Mouse (Mus musculus) urinary bladder, postnatal 36 days (tissue): ENCODE measurements at regions not wholly inside any gene's neighbourhood (a gene's known extent, or its start where the extent isn't known, plus 50 kb on each side); places are given as distances from the start of the nearest gene placed in this dataset.
"Not testable (repeated sequence)": the region's sequence is repeated elsewhere in the genome, so short reads cannot be mapped to it uniquely, and the experiment has no call there.

Experiments used
- DNase-seq, 2 experiments: peaks; one replicate each; pipeline ENCODE4 v3.0.0; 2022; ENCODE audit warnings: low spot score in 2 of 2, mixed read lengths in 1 of 2

DNA sequence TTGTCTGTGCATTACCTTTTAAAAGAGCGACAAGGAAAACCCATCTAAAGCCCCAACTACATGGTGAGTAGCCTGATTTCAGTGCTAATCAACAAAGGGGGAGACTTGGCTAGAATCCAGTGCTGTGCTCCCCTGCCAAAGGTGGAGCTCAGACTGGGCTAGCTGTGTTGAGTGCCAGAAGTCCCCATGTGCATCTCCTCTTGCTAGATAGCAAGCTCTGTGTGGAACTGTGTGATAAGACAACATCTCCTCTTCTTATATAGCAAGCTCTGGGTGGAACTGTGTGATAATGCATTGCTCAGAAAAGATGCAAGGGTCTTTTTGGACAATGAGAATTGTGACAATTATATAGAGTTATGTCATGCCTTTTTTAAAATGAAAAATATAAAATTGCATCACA is 741.4 kb downstream of the Adam6a start:
- DNase-seq = no peak

DNA sequence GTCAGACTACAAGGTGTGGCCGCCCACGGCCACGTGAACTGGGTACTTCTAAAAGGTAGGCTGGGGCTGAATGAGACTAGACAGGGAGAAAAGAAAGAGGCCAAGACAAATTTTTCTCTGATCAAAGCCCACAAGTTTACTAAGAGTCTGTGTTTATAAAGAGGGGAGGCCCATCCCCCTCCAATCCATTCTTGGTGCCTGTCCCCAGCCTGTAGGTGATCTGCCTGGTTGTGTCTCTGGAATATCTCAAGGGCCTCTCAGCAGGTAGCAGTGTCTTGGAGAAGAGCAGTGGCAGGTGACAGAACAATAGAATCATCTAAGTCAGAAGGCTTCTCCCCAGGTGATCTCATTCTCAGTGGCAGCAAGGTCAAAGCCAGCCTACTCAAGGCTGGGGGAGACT is 743.3 kb downstream of the Adam6a start:
- DNase-seq = no peak

DNA sequence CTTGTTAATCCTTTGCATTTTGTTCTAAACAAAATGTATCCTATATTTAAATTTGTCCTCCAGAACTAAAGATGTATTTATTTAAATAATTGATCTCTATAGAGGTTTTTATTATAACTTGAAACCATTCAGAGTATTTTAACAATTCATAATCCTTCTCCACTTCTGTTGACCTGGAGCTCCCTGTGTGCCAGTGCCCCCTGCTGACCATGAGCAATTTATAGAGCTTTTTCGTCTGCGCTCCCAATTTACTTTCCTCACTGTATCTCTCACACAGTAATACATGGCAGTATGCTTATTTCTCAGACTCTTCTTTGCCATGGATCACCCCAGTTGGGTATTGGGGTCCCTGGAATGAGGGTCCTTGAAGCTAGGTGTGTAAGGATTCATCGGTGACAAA is 747.4 kb downstream of the Adam6a start:
- DNase-seq = no peak

DNA sequence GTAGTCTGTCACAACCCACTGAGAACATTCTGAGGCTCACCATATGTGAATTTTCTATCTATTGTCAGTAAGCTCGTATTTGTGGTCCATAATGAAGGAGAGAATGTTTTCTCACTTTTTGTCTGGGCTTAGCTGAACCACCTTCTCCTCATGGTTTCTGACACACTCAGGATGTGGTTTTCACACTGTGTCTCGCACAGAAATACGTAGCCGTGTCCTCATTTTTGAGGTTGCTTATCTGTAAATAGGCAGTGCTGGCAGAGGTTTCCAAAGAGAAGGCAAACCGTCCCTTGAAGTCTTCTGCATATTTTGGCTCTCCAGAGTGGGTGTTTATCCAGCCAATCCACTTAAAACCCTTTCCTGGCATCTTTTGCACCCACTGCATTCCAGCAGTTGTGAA is 756.1 kb downstream of the Adam6a start:
- no peak for DNase-seq

DNA sequence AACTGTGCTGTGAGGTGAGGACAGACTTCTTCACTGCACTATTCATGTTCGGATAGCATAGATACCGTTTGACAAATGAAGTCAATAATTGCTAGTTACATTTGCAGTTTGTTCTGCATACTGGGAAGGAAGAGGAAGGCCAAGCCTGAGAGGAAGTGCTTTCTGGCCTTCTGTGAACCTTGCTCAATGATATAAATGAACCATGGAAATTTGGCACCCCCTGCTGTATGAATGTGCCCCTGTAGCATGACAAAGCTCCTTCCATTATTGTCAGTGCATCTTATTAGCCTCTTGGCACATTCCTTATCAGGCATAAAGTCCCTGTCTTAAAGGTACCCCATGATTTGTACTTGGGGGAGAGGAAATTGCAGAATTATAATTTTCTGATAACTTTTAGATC is 758.0 kb downstream of the Adam6a start:
- no peak for DNase-seq

DNA sequence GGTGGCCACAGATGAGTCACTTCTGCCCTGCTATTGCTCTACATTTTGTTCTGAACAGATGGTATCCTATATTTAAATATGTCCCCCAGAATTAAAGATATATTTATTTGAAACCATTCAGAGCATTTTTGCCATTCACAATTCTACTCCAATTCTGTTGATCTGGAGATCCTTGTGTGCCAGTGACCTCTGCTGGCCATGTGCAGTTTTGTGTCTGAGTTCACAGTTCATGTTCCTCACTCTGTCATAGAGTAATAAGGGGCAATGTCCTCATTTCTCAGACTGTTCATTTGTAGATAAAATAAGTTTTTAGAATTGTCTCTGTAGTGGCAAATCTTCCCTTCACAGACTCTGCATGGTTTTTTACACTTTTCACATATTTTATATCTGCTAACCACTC is 788.8 kb downstream of the Adam6a start:
- DNase-seq = no peak

DNA sequence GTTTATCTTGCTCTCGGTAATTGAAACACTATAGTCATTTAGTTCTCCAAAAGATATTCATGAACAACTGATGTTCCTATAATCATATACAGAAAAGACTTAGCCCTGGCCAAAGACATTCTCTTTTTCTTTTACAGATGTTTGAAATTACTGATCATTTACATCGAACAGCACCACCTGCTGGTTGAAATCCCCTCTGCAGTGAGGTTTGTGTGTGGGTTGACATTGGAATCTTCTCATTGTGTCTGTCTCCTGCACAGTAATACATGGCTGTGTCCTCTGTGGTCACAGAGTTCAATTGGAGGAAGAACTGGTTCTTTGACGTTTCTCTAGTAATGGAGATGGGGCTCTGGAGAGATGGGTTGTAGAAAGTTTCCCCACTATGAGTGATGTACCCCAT is 822.6 kb downstream of the Adam6a start:
- no peak for DNase-seq

DNA sequence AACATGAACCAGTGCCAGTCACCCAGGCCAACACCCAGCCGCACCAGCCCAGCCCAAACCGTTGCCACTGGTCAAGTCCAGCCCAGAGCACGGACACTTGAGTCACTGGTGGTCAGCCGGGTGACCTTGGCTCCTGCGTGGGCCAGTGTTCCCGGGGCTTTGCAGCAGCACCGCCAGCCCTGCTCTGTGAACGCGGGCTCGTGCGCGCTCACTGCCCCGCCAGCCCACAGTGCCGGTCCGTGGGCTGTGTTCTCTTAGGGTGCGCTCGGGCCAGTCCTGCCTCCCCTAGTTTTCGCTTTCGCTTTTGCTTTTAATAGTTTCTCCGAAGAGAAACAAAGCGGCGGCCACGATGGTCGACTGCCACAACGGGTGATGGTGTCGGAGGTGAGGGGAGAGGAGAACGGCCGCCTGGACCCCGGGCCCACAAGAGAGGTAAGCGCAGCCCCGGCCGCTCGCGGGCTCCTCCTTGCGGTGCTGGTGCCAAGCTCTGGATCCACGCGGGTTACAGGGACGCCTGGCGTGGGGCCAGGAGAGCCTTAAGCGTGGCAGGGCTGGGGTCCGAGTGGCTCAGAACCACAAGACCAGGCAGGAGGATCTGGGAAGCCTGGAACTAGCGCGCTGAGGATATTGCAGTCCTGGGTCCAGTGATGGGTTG is 835.1 kb downstream of the Adam6a start:
- DNase-seq = peak; percentile 1 to 5

DNA sequence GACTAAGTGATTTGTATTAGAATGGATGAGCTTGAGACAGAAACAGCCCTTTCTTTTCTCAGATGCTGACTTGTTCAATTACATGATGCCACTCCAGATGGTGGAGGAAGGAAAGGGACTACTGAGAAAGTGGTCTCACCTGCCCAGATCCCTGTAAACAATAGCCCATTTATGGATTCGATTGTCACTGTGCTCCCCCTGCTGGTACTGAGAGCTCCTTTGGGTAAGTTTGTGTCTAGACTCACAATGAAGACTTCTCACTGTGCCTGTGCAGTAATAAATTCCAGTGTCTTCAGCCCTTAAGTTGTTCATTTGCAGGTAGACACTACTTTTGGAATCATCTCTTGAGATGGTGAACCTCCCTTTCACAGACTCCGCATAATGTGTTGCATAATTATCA is 847.7 kb downstream of the Adam6a start:
- DNase-seq = no peak

DNA sequence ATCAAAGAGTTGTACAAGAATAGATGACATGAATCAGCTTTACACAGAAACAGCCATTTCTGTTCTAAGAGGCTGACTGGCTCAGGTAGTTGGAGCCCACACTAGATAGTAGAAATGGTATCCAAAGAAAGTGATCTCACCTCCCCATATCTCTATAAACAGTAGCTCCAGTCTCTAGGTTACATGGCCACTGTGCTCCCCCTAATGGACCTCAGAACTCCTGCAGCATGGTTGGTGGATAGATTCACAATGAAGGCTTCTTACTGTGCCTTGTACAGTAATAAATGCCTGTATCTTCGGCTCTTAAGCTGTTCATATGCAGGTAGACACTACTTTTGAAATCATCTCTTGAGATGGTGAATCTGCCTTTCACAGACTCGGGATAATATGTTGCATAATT is 862.5 kb downstream of the Adam6a start:
- no peak for DNase-seq

DNA sequence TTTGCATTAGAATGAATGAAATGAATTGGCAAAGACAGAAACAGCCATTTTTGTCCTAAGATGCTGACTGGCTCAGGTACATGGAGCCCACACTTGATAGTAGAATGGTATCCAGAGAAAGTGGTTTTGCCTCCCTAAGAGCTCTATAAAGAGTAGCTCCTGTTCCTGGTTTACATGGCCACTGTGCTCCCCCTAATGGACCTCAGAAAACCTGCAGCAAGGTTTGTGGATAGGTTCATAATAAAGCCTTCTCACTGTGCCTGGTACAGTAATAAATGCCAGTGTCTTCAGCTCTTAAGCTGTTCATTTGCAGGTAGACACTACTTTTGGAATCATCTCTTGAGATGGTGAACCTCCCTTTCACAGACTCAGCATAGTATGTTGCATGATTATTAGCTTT is 890.8 kb downstream of the Adam6a start:
- no peak for DNase-seq

DNA sequence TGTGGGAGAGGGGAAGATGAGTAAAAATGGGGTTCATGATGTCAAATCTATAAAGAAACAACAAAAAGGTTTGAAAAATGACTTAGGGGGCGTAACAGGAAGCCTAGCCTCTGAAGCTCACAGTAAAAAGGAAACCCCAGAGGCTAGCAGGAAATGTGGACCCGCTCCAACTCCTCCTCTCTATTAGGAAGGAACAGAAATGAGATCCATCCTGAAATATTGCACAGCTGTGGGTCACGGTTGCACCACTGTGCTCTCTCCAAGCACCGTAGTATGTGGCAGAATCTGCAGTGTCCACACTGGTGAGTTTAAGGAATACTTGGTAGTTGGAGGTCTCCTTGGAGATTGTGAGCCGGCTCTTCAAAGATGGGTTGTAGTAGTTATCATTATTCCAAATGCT is 918.3 kb downstream of the Adam6a start:
- DNase-seq = no peak

DNA sequence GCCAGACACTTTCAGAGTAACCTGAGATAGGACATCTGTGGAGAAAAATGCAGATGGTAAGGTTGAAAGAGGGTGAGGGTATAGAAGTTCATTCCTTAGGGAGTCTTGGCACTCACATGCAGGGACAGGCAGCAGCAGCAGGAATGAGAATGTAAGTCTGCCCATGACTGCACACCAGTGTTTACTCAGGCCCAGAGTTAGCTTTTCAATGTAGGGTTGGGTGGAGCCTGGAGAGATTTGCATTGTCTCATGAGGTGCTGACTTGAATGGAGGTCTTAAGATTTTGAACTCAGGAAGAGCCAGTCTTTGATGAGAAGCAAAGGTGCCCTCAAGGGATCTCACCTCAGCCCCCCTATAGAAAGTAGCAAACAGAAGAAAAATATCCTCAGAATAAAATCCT is 918.9 kb downstream of the Adam6a start:
- DNase-seq = no peak

DNA sequence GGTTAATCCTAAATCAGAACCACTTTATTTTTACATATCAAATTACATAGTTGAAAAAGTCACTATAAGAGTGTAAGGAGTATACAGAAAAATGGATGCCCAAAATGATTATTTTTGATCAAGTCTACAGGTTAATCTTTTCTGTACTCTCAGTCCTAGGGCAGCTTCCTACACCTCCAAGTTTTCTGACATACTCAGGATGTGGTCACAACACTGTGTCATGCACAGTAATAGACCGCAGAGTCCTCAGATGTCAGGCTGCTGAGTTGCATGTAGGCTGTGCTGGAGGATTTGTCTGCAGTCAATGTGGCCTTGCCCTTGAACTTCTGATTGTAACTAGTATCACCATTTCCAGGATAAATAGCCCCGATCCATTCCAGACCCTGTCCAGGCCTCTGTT is 925.1 kb downstream of the Adam6a start:
- no peak for DNase-seq

DNA sequence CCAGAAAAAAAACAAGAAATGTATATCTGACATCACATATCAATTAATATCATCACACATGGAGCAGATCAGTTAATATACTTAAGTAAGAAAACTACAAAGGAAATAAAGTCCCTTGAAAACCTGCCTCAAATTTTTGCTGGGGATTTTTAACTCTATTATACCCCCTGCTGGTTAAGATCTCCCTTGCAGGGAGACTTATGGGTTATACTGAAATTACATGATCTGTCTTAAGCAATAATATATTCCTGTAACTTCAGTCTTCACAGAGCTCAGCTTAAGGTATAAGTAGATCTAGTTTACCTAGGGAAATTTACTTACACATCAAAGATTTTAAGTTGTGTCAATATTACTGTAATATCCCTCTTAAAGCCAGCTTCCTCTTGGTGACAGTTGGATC is 929.0 kb downstream of the Adam6a start:
- not testable (repeated sequence) for DNase-seq

DNA sequence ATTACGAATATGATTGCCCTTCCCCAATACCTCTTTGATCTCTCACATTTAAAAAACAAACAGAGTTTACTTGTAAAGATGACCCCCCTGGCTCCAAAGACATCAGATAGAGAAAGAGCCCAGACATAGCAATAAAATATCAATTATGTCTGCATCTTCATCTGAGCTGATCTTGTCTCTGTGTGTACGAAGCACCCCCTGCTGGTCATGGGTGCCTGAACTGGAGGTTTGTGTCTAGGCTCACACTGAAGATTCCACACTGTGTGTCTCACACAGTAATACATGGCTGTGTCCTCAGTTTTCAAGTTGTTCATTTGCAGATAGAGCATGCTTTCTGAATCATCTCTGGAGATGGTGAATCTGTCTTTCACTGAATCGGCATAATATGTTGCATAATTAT is 935.0 kb downstream of the Adam6a start:
- no peak for DNase-seq

DNA sequence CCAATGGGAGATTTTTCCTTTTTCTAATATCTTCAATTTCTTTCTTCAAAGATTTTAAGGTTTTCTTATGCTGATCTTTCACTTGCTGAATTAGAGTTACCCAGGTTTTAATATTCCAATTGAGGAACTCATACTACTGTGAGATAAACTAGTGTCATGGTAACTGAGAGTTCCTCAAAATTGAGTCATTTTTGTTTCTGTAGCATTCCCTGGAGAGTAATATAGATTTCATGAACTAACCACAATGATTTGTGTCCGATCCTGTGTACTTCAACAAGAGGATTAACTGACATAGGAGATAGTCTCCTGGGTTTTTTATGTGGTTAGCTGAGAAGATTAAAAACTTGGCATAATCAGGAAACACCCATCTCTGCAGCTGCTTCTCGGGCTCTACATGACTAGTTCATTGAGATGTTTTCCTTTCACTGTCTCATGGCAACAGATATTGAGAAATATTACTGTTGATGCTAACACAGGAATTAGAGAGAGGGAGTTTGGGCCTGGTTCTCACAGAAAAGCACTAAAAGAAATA is 949.9 kb downstream of the Adam6a start:
- DNase-seq = not testable (repeated sequence)

DNA sequence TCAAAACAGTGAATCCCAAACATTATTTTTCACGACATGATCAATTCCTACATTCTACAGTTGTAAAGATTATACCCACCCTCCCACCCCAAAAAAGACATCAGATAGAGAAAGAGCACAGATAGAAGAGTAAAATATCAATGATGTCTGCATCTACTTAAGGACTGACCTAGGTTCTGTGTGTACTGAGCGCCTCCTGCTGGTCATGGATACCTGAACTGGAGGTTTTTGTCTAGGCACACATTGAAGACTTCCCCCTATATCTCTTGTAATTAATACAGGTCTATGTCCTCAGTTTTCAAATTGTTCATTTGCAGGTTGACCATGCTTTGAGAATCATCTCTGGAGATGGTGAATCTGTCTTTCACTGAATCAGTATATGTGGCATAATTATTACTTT is 952.0 kb downstream of the Adam6a start:
- DNase-seq = no peak

DNA sequence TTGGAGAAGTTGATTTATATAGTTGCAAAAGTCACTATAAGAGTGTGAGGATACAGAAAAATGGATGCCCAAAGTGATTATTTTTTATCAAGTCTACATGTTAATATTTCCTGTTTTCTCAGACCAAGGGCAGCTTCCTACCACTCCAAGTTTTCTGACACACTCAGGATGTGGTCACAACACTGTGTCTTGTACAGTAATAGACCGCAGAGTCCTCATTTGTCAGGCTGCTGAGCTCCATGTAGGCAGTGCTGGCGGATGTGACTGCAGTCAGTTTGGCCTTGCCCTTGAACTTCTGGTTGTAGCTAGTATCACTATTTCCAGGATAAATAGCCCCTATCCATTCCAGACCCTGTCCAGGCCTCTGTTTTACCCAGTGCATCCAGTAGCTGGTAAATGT is 969.4 kb downstream of the Adam6a start:
- DNase-seq = no peak

DNA sequence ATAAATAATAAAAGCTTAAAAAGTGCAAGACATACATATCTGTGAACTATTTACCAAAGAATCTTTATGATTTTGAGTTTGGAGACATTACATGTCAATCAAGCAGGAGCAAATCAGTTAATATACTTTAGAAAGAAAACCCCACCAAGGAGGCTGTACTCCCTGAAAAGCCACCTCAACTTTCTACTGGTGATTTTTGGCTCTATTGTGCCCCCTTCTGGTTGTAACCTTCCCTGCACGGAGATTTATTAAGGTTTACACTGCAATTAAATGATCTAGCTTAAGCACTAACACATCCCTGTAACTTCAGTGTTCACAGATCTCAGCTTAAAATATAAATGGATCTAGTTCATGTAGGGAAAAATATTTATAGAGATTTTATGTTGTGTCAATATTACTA is 998.4 kb downstream of the Adam6a start:
- not testable (repeated sequence) for DNase-seq

DNA sequence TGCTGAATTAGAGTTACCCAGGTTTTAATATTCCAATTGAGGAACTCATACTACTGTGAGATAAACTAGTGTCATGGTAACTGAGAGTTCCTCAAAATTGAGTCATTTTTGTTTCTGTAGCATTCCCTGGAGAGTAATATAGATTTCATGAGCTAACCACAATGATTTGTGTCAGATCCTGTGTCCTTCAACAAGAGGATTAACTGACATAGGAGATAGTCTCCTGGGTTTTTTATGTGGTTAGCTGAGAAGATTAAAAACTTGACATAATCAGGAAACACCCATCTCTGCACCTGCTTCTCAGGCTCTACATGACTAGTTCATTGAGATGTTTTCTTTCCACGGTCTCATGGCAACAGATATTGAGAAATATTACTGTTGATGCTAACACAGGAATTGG is 1001.2 kb downstream of the Adam6a start:
- not testable (repeated sequence) for DNase-seq

DNA sequence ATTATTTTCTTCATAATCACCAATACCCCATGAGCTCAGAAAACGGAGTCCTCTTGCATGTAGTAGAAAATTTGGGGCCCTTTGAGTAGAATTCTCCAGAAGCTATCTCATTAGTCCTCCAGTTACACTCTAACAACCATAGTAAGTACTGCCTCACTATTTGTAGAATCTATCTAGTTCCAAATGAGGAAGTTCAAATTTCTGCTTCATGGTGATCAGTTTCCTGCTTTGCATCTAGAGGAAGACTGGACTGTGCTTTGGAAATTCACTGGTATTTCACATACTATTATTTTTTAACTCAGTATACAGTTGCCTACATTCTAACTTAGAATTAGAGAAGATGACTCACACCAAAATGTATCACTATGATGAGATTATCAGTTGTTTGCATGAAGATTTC is 1018.7 kb downstream of the Adam6a start:
- DNase-seq = no peak

DNA sequence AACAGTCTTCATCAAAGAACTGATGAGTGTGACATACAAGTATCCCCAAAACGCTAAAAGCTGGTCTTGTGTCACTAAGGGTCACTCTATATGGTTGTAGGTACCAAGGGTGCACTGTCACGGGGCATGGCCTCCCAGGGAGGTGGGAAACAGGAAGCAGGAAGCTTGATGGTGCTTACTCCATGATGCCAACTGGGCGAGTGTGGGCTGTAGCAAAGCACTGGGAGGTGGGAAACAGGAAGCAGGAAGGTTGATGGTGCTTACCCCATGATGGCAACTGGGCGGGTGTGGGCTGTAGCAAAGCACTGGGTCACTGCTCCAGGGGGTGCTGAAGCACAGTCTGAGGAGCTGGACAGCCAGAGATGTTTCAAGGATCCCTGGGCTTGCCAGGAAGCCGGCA is 1019.3 kb downstream of the Adam6a start:
- no peak for DNase-seq

DNA sequence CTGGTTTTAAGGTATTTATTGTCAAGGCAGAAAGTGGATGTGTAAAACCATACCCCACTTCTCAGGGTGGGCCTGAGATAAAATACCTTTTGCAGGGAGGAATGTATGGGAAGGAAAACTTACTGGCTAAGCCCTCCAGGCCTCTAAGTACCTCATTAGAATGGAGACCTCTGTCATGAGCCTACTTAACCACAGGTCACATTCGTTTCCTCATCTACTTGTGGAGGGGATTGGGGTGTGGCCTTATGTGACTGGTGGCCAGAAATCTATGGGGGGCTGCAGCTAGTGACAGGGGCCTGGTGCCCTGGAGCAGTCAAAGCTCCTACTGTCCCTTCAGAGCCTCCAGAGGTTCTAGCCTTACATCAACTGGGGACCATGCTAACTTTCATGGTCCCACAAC is 1020.0 kb downstream of the Adam6a start:
- DNase-seq = no peak
